Mouse (Mus musculus): ENCODE data around the gene Lce1g. TPM values are rescaled to one million over a fixed set of nuclear protein-coding genes. Genes with fewer than 3 reads are reported as not detected.

Gene Lce1g
- total RNA-seq (2023): not detected in 2 replicates

GRCm38 (mm10) chr3:92752238-92752637, at the start of gene Lce1g:
TSS of gene Lce1g (minus strand) at chr3:92752338.

DNA sequence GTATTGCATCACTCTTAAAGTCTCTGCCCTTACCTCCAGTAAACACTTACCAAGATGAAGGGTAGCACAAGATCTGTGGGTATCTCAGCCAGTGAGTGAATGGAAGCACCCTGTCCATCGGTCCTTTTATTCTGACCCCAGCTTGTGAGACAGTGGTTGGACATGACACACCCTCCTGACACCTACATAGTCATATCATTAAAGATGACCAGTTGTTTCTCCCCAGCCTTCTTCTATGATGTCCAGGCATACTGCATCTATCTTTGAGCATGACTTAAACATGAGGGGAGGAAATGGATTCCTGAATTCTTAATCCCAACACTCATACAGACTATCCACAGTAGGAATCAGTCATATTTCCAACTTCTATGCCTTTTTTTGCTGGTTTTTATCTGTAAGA, 38.3 kb upstream of the Lce1g start, which contains the start of gene Lce1j:
Lce1j (minus strand) TSS at position 101 of the 400 bp plus-strand sequence.

GRCm38 (mm10) chr3:92778799-92779198, 26.7 kb upstream of the Lce1g start, which contains the start of gene Lce1i:
TSS of gene Lce1i (minus strand) at chr3:92778899.

DNA sequence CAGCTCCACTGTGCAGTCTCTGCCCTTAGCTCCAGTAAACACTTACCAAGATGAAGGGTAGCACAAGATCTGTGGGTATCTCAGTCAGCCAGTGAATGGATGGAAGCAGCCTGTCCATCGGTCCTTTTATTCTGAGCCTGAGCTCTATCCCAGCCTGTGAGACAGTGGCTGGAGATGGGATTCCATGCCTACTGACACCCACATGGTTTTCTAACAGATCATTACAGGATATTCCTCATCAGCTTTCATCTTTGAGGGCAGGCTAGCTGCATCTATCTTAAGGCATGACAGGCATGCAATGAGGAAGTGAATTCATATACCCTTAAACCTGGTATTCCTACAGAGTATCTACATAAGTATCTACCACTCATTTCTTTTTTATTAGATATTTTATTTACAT, 12.8 kb upstream of the Lce1g start, which contains the start of gene Lce1h:
Lce1h (minus strand) TSS at position 101 of the 400 bp plus-strand sequence.

GRCm38 (mm10) chr3:92738996-92739395, 13.1 kb downstream of the Lce1g start, which contains the start of gene Gm38119:
TSS of gene Gm38119 (minus strand) at chr3:92739096.

GRCm38 (mm10) chr3:92720250-92720649, 31.9 kb downstream of the Lce1g start, which contains the start of gene Lce1f:
TSS of gene Lce1f (minus strand) at chr3:92720350.

GRCm38 (mm10) chr3:92708974-92709373, 43.2 kb downstream of the Lce1g start, which contains the start of gene Lce1e:
TSS of gene Lce1e (minus strand) at chr3:92709074.

Other genes with a start within 250 kb of the Lce1g start
- not detected in 2 replicates for gene 2310046K23Rik, start 217.8 kb downstream of the Lce1g start, total RNA-seq (2023)
- not detected in 2 replicates for gene Ivl, start 178.6 kb downstream of the Lce1g start, total RNA-seq (2023)
- gene Smcp, start 163.3 kb downstream of the Lce1g start, total RNA-seq (2023): not detected in 2 replicates
- not detected in 2 replicates for gene 2210017I01Rik, start 144.8 kb downstream of the Lce1g start, total RNA-seq (2023)
- gene Lce6a, start 130.7 kb downstream of the Lce1g start, total RNA-seq (2023): not detected in 2 replicates
- not detected in 2 replicates for gene Lce1a1, start 104.0 kb downstream of the Lce1g start, total RNA-seq (2023)
- gene Lce1b, start 95.4 kb downstream of the Lce1g start, total RNA-seq (2023): not detected in 2 replicates
- gene Lce1a2, start 82.0 kb downstream of the Lce1g start, total RNA-seq (2023): not detected in 2 replicates
- gene Lce1c, start 73.1 kb downstream of the Lce1g start, total RNA-seq (2023): not detected in 2 replicates
- gene Lce1d, start 65.1 kb downstream of the Lce1g start, total RNA-seq (2023): not detected in 2 replicates
- not detected in 2 replicates for gene Lce1e, start 43.3 kb downstream of the Lce1g start, total RNA-seq (2023)
- not detected in 2 replicates for gene Lce1f, start 32.0 kb downstream of the Lce1g start, total RNA-seq (2023)
- not detected in 2 replicates for gene Gm38119, start 13.2 kb downstream of the Lce1g start, total RNA-seq (2023)
- not detected in 2 replicates for gene Lce1h, start 12.7 kb upstream of the Lce1g start, total RNA-seq (2023)
- gene Lce1i, start 26.6 kb upstream of the Lce1g start, total RNA-seq (2023): not detected in 2 replicates
- gene Lce1j, start 38.2 kb upstream of the Lce1g start, total RNA-seq (2023): not detected in 2 replicates
- gene Lce1k, start 55.6 kb upstream of the Lce1g start, total RNA-seq (2023): not detected in 2 replicates
- not detected in 2 replicates for gene Kprp, start 74.9 kb upstream of the Lce1g start, total RNA-seq (2023)
- gene Lce1l, start 98.9 kb upstream of the Lce1g start, total RNA-seq (2023): not detected in 2 replicates
- gene 2310050C09Rik, start 117.9 kb upstream of the Lce1g start, total RNA-seq (2023): not detected in 2 replicates
- gene Lce3a, start 173.9 kb upstream of the Lce1g start, total RNA-seq (2023): not detected in 2 replicates
- not detected in 2 replicates for gene Lce3b, start 180.6 kb upstream of the Lce1g start, total RNA-seq (2023)
- gene Lce3c, start 192.1 kb upstream of the Lce1g start, total RNA-seq (2023): not detected in 2 replicates
- gene Lce3d, start 205.1 kb upstream of the Lce1g start, total RNA-seq (2023): not detected in 2 replicates
- not detected in 2 replicates for gene Lce3e, start 214.7 kb upstream of the Lce1g start, total RNA-seq (2023)
- gene Lce3f, start 239.9 kb upstream of the Lce1g start, total RNA-seq (2023): not detected in 2 replicates